Mouse (Mus musculus) CH12.LX (cell line): ENCODE measurements at regions not wholly inside any gene's neighbourhood (a gene's known extent, or its start where the extent isn't known, plus 50 kb on each side); places are given as distances from the start of the nearest gene placed in this dataset.

Experiments
- DNase-seq: peaks from one replicate; pipeline ENCODE4 v3.0.0-alpha.2; 2013; ENCODE audit errors: extremely low read depth
- H3K27ac ChIP-seq: 2 replicates; pipeline ENCODE4 v1.5.1; 2012; ENCODE audit warnings: low read depth, mild to moderate bottlenecking, control low read depth, moderate library complexity; ENCODE audit not compliant: insufficient read depth
- H3K27me3 ChIP-seq: replicated peaks from 2 replicates; pipeline ENCODE3; 2012; ENCODE audit warnings: inconsistent platforms
- H3K36me3 ChIP-seq, 2 experiments: replicated peaks in 1 of 2; 2 replicates each; pipeline versions ENCODE3 to v1.6.1; 2012; ENCODE audit warnings: inconsistent platforms in 1 of 2, low read length in 1 of 2, mild to moderate bottlenecking in 1 of 2, mixed read lengths in 1 of 2, moderate library complexity in 1 of 2; ENCODE audit not compliant: control insufficient read depth in 1 of 2, insufficient read depth in 1 of 2
- H3K4me1 ChIP-seq, 2 experiments: 2 replicates each; pipeline ENCODE4 v1.6.1; 2012; ENCODE audit warnings: inconsistent platforms in 1 of 2, moderate library complexity in 1 of 2; ENCODE audit not compliant: insufficient read depth in 2 of 2, control insufficient read depth in 1 of 2
- H3K4me2 ChIP-seq: 2 replicates; pipeline ENCODE4 v1.6.1; 2012; ENCODE audit warnings: low read depth, mild to moderate bottlenecking, control low read depth; ENCODE audit not compliant: poor library complexity, insufficient read depth, severe bottlenecking
- H3K4me3 ChIP-seq, 3 experiments: fragments of 150-350 bp in 1 of 3; sonication (generic) in 1 of 3; replicated peaks in 1 of 3; 2 replicates each; pipeline versions ENCODE3 to v1.5.1; 2011 to 2012; ENCODE audit warnings: low read depth in 2 of 3, low read length in 2 of 3, mild to moderate bottlenecking in 2 of 3, moderate library complexity in 2 of 3, control low read depth in 1 of 3, improper control_type of control experiment in 1 of 3, inconsistent platforms in 1 of 3, mixed read lengths in 1 of 3; ENCODE audit not compliant: poor library complexity in 1 of 3
- H3K79me2 ChIP-seq: replicated peaks from 2 replicates; pipeline ENCODE4 v1.6.1; 2012; ENCODE audit warnings: mild to moderate bottlenecking, moderate library complexity; ENCODE audit not compliant: control insufficient read depth, poor library complexity, insufficient read depth, severe bottlenecking; ENCODE audit errors: extremely low read depth
- H3K9ac ChIP-seq: 2 replicates; pipeline ENCODE4 v1.6.1; 2012; ENCODE audit warnings: low read depth, mild to moderate bottlenecking, control low read depth, moderate library complexity; ENCODE audit not compliant: insufficient read depth
- H3K9me3 ChIP-seq: replicated peaks from 2 replicates; pipeline ENCODE3; 2012; ENCODE audit warnings: low read length, inconsistent platforms, mixed read lengths
- BHLHE40 ChIP-seq: IDR thresholded peaks from 2 replicates; pipeline ENCODE4 v1.6.1; 2011; ENCODE audit warnings: mild to moderate bottlenecking, low read depth, low read length, improper control_type of control experiment
- CHD1 ChIP-seq: IDR thresholded peaks from 2 replicates; pipeline ENCODE4 v1.6.1; 2012; ENCODE audit warnings: low read depth, low read length, improper control_type of control experiment, inconsistent platforms
- CTCF ChIP-seq, 2 experiments: IDR thresholded peaks in 1 of 2; conservative IDR thresholded peaks in 1 of 2; 2 replicates each; pipeline ENCODE4 v1.5.1; 2011 to 2012; ENCODE audit warnings: low read depth in 2 of 2, low read length in 2 of 2, improper control_type of control experiment in 1 of 2, inconsistent platforms in 1 of 2, mild to moderate bottlenecking in 1 of 2, moderate library complexity in 1 of 2
- ETS1 ChIP-seq: conservative IDR thresholded peaks from 2 replicates; pipeline ENCODE4 v1.6.1; 2012; ENCODE audit warnings: low read depth, mild to moderate bottlenecking, inconsistent platforms, low read length, improper control_type of control experiment, moderate library complexity
- GABPA ChIP-seq: IDR thresholded peaks from 2 replicates; pipeline ENCODE4 v1.6.1; 2012; ENCODE audit warnings: low read depth, low read length, improper control_type of control experiment, inconsistent platforms; ENCODE audit not compliant: insufficient replicate concordance
- HCFC1 ChIP-seq: IDR thresholded peaks from 2 replicates; pipeline ENCODE4 v1.6.1; 2012; ENCODE audit warnings: low read depth, mild to moderate bottlenecking, inconsistent platforms, low read length, improper control_type of control experiment
- IRF4 ChIP-seq: IDR thresholded peaks from 2 replicates; pipeline ENCODE4 v1.6.1; 2014; ENCODE audit warnings: low read depth, mild to moderate bottlenecking, inconsistent platforms, low read length, improper control_type of control experiment
- MAFK ChIP-seq: IDR thresholded peaks from 2 replicates; pipeline ENCODE4 v1.6.1; 2011; ENCODE audit warnings: low read length, improper control_type of control experiment; ENCODE audit not compliant: insufficient replicate concordance
- MYC ChIP-seq: IDR thresholded peaks from 2 replicates; pipeline ENCODE4 v1.6.1; 2011; ENCODE audit warnings: low read depth, mild to moderate bottlenecking, improper control_type of control experiment, low read length
- NRF1 ChIP-seq: IDR thresholded peaks from 2 replicates; pipeline ENCODE4 v1.6.1; 2014; ENCODE audit warnings: low read depth, mild to moderate bottlenecking, inconsistent platforms, low read length, improper control_type of control experiment, moderate library complexity
- PAX5 ChIP-seq: IDR thresholded peaks from 2 replicates; pipeline ENCODE4 v1.6.1; 2012; ENCODE audit warnings: low read length, inconsistent platforms, mixed read lengths
- POLR2A ChIP-seq: IDR thresholded peaks from 2 replicates; pipeline ENCODE4 v1.6.1; 2011; ENCODE audit warnings: low read depth, mild to moderate bottlenecking, improper control_type of control experiment, low read length
- RAD21 ChIP-seq: IDR thresholded peaks from 2 replicates; pipeline ENCODE4 v1.6.1; 2011; ENCODE audit warnings: low read depth, mild to moderate bottlenecking, low read length, improper control_type of control experiment, moderate library complexity
- SMC3 ChIP-seq: IDR thresholded peaks from 2 replicates; pipeline ENCODE4 v1.6.1; 2011; ENCODE audit warnings: low read depth, low read length, improper control_type of control experiment
- TBP ChIP-seq: conservative IDR thresholded peaks from 2 replicates; pipeline ENCODE4 v1.6.1; 2011; ENCODE audit warnings: low read depth, low read length, improper control_type of control experiment
- TCF12 ChIP-seq: IDR thresholded peaks from 2 replicates; pipeline ENCODE4 v1.6.1; 2014; ENCODE audit warnings: low read depth, mild to moderate bottlenecking, inconsistent platforms, low read length, improper control_type of control experiment
- UBTF ChIP-seq: IDR thresholded peaks from 2 replicates; pipeline ENCODE4 v1.6.1; 2012; ENCODE audit warnings: low read depth, mild to moderate bottlenecking, inconsistent platforms, low read length, improper control_type of control experiment, moderate library complexity
- USF1 ChIP-seq: IDR thresholded peaks from 2 replicates; pipeline ENCODE4 v1.6.1; 2014; ENCODE audit warnings: low read depth, mild to moderate bottlenecking, inconsistent platforms, low read length, improper control_type of control experiment
- USF2 ChIP-seq: conservative IDR thresholded peaks from 2 replicates; pipeline ENCODE4 v1.6.1; 2011; ENCODE audit warnings: low read depth, low read length, improper control_type of control experiment
- ZMIZ1 ChIP-seq: IDR thresholded peaks from 2 replicates; pipeline ENCODE4 v1.6.1; 2012; ENCODE audit warnings: low read depth, mild to moderate bottlenecking, inconsistent platforms, low read length, improper control_type of control experiment
- ZNF384 ChIP-seq: IDR thresholded peaks from 2 replicates; pipeline ENCODE4 v1.6.1; 2012; ENCODE audit warnings: low read depth, low read length, improper control_type of control experiment, inconsistent platforms
- dilution Hi-C: fragments of 300-500 bp; cut with MboI; formaldehyde crosslinking; loops from 2 replicates; pipeline ENCODE4 v1.14.3; 2020; ENCODE audit warnings: low sequenced_read_pairs; ENCODE audit not compliant: extremely low pct_unique_long_range_greater_than_20kb, extremely low pct_ligation_motif_present
- in situ Hi-C: fragments of 300-500 bp; cut with MboI; formaldehyde crosslinking; loops from 3 replicates; pipeline ENCODE4 v1.14.3; 2019; ENCODE audit warnings: low sequenced_read_pairs, low pct_ligation_motif_present, low pct_unique_long_range_greater_than_20kb, mixed read lengths

GRCm38 (mm10) chr3:148762541-148763225, 227.7 kb downstream of the Adgrl2 start:
- Histone ChIP-seq H3K9ac (no peak overlapping the region), H3K9me3 (no peaks in the 10 kb centered on the region), H3K27ac (no peak overlapping the region), H3K4me2 (no peak overlapping the region), H3K27me3 (no peaks in the 10 kb centered on the region), H3K36me3 (no peaks in the 10 kb centered on the region), H3K79me2 (no peaks in the 10 kb centered on the region), H3K4me3 (no peak overlapping the region), H3K4me1 (peaks cover 3 to 10% of the 10 kb centered on the region in 2 experiments; a peak in 3 of 4 replicates)
- TF ChIP-seq ZNF384 (no peak), SMC3 (no peak), NRF1 (no peak), GABPA (no peak), ZMIZ1 (no peak), UBTF (no peak), USF2 (no peak), POLR2A (no peak), MAFK (no peak), TBP (no peak), MYC (no peak), ETS1 (no peak)
- dilution Hi-C loops (no loop called here), in situ Hi-C loops (no loop called here)
- DNase-seq: peak; percentile 14

GRCm38 (mm10) chr3:148761586-148761985, 228.8 kb downstream of the Adgrl2 start:
- H3K9ac ChIP-seq: no peak overlapping the region
- no peaks in the 10 kb centered on the region for H3K79me2 ChIP-seq
- no peak for TF ChIP-seq TCF12
- no peak for TF ChIP-seq BHLHE40
- TF ChIP-seq IRF4: no peak
- TF ChIP-seq HCFC1: no peak
- no peak for TF ChIP-seq USF1
- no peak for TF ChIP-seq PAX5
- TF ChIP-seq CHD1: no peak
- TF ChIP-seq RAD21: no peak
- TF ChIP-seq GABPA: no peak
- no peak for TF ChIP-seq CTCF (conservative IDR thresholded peaks at IDR 0.05 in 1 of 2, IDR thresholded peaks at IDR 0.05 in 1 of 2; ENCODE audit: low read depth in 2 of 2, low read length in 2 of 2)
- H3K4me1 ChIP-seq: peaks cover 3 to 10% of the 10 kb centered on the region in 2 experiments; a peak in 3 of 4 replicates
- in situ Hi-C loops (no loop called here), dilution Hi-C loops (no loop called here)
- H3K27ac ChIP-seq: no peak overlapping the region
- DNase-seq: no peak
- H3K9me3 ChIP-seq: no peaks in the 10 kb centered on the region
- no peaks in the 10 kb centered on the region for H3K27me3 ChIP-seq
- H3K4me2 ChIP-seq: no peak overlapping the region
- no peak overlapping the region for H3K4me3 ChIP-seq
- H3K36me3 ChIP-seq: no peaks in the 10 kb centered on the region
